Mouse (Mus musculus) spleen, adult 2 months (tissue): ENCODE measurements at regions not wholly inside any gene's neighbourhood (a gene's known extent, or its start where the extent isn't known, plus 50 kb on each side); places are given as distances from the start of the nearest gene placed in this dataset.

ENCODE experiments used
- DNase-seq, 2 experiments: peaks; one replicate each; pipeline versions ENCODE4 v3.0.0 to v3.0.0-alpha.2; 2012 to 2021; ENCODE audit warnings: low spot score in 2 of 2, low read depth in 1 of 2
- H3K27ac ChIP-seq: fragments of 200-500 bp; 2 replicates; pipeline ENCODE4 v1.5.1; 2012; ENCODE audit warnings: low read length, inconsistent platforms; ENCODE audit not compliant: insufficient read depth
- H3K27me3 ChIP-seq: fragments of 200-500 bp; 2 replicates; pipeline ENCODE4 v1.6.1; 2012; ENCODE audit warnings: mild to moderate bottlenecking, moderate library complexity, low read length, inconsistent platforms; ENCODE audit not compliant: control insufficient read depth, insufficient read depth
- H3K36me3 ChIP-seq: fragments of 200-500 bp; 2 replicates; pipeline ENCODE4 v1.6.1; 2012; ENCODE audit warnings: mild to moderate bottlenecking, low read length, inconsistent platforms; ENCODE audit not compliant: control insufficient read depth, insufficient read depth
- H3K4me1 ChIP-seq: fragments of 200-500 bp; 2 replicates; pipeline ENCODE4 v1.6.1; 2011; ENCODE audit warnings: inconsistent platforms; ENCODE audit not compliant: control insufficient read depth, insufficient read depth, insufficient read length
- H3K4me3 ChIP-seq: fragments of 200-500 bp; 2 replicates; pipeline ENCODE4 v1.5.1; 2011; ENCODE audit warnings: mild to moderate bottlenecking, inconsistent platforms; ENCODE audit not compliant: insufficient read depth, insufficient read length; ENCODE audit errors: extremely low read depth
- CTCF ChIP-seq: fragments of 200-500 bp; IDR thresholded peaks from 2 replicates; pipeline ENCODE4 v1.5.1; 2011; ENCODE audit warnings: mild to moderate bottlenecking, inconsistent platforms; ENCODE audit not compliant: insufficient read depth, insufficient read length, insufficient replicate concordance; ENCODE audit errors: extremely low read depth
- POLR2A ChIP-seq: fragments of 200-500 bp; IDR thresholded peaks from 2 replicates; pipeline ENCODE4 v1.6.1; 2011; ENCODE audit warnings: low read depth, low read length, inconsistent platforms
- WGBS: fragments of 180-500 bp; shearing (Covaris S2); methylation state at CpG from one replicate; pipeline ENCODE4 v1.1.7; 2018; 5-methylcytosine and 5-hydroxymethylcytosine counted together

DNA sequence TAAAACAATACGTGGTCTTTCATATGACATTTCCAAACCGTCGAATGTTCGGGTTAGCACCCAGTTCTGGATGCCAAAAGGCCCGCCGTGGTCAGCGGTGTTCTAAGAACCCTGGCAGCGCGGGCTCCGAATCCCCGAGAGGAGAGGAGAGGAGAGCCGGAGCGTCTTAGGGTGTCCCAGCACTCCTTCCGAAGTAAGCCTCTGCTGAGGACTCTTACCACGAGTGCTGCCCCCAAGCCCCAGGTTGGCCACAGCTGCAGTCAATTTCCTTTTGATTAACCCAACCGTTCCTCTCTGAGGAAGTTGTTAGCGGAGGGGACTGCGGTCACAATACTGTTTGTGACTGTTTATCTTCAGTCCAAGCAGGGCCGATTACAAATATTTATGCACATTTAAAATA is 190.1 kb downstream of the Tfap2c start:
- Histone ChIP-seq H3K27me3 (no peaks in the 10 kb centered on the region; the same call in 1 of the 2 replicates), H3K36me3 (no peaks in the 10 kb centered on the region), H3K4me1 (no peaks in the 10 kb centered on the region; the same call in 1 of the 2 replicates), H3K4me3 (no peak overlapping the region), H3K27ac (no peak overlapping the region)
- 3% methylated on average over 19 of the region's 19 CpGs for WGBS
- DNase-seq = no peak
- TF ChIP-seq POLR2A (no peak), CTCF (no peak)

DNA sequence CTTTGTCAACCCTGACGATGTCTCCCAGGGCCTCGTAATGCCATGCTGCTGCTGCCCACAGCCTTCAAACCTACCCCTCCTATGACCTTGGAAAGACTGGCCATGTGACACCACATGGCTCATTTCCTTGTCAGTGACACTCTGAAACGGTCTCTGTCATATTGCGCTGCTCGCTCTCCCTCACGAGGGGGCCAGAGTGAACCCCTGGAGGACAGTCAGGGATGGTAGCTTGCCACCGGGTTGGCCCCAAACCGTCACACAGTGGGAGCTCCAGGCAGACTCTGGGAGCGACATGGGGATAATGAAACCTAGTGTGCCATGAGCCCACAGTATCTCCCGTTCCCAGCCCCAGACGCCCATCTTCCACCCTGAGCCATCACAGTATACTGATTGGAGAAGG is 188.8 kb downstream of the Bmp7 start:
- no peaks in the 10 kb centered on the region for H3K36me3 ChIP-seq
- H3K4me3 ChIP-seq = no peak overlapping the region
- WGBS = 82% methylated on average over 11 of the region's 11 CpGs
- no peak overlapping the region for H3K27ac ChIP-seq
- H3K27me3 ChIP-seq = no peaks in the 10 kb centered on the region
- DNase-seq = no peak
- no peak for TF ChIP-seq POLR2A
- no peak for TF ChIP-seq CTCF
- no peaks in the 10 kb centered on the region for H3K4me1 ChIP-seq

DNA sequence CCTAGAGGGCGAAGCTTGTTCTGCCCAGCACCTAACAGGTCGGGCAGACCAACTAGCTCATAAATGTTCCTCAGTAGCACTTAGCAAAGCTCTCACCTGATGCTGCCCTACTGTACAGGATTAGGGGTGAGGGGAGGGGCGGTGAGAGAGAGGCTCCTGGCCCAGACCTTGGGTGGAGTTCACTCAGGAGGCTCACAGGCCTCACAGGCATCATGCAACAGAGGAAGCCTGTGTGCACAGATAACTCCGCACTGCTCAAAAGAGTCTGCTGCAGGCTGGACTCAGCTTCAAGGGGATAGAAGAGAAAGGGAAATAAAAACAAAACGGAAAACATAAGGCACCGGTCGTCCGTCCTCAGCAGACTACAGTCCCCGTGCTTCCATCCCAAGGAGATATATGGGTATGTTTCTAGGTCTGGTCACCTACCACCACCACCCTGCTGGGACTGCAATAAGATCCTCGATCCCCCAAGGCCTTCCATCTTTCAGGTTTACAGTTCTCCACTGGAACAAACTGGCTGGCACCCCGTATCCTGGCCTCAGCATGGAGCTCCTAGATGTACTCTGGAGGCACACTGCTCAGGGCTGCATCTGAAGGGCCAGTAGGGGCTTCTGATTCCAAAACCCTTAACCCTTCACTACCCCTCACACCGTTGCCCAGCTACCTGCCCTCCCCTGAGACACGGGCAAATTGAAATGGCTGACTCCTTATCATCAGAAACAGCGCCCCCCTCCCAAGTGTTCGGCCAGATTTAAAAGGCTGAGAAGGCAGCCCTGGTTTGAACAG is 184.2 kb downstream of the Bmp7 start:
- Histone ChIP-seq H3K4me3 (no peak overlapping the region), H3K27me3 (no peaks in the 10 kb centered on the region), H3K4me1 (no peaks in the 10 kb centered on the region), H3K36me3 (no peaks in the 10 kb centered on the region), H3K27ac (no peak overlapping the region)
- 50% methylated on average over 15 of the region's 15 CpGs for WGBS
- TF ChIP-seq CTCF (no peak), POLR2A (no peak)
- no peak for DNase-seq

DNA sequence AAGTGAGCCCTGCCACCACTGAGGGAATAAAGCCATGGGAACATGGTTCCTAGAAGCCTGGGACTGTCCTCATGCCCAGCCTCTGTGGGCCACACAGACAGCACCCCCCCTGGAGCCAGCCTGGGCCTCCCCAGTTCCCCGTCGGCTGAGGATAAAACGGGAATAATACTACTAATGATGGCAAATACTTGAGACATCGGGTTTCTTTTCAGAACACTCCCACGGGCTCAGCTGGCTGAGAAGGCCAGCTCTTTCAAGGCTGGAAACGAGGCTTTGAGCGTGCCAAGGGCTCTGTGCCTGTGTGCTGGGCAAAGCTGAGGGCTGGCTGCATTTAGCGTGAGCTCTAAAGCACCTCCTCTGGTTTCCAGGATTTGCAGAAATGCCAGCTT is 183.7 kb downstream of the Bmp7 start:
- TF ChIP-seq CTCF (no peak), POLR2A (no peak)
- H3K27ac ChIP-seq = no peak overlapping the region
- H3K27me3 ChIP-seq = no peaks in the 10 kb centered on the region
- 31% methylated on average over 8 of the region's 8 CpGs for WGBS
- H3K4me1 ChIP-seq = no peaks in the 10 kb centered on the region
- H3K4me3 ChIP-seq = no peak overlapping the region
- no peaks in the 10 kb centered on the region for H3K36me3 ChIP-seq
- no peak for DNase-seq

DNA sequence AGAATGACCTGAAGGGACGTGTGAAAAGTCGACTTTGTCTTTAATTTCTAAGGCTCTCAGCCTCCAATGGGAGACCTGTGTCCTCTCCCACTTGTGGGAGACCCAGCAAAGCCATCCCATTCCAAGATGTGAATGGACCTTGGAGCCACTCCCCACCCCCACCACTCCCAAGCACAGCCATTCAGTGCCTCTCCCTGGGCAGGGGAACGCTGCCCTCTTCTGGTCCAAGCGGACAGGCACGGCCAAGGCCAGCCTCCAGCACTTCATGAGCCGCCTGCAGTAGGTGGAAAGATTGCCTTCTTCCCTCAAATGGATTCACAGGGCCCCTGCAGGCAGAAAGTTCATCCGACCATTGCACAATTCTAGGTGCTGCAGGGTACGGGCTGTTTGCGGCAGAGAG is 181.6 kb downstream of the Bmp7 start:
- no peak overlapping the region for H3K27ac ChIP-seq
- DNase-seq = no peak
- no peak overlapping the region for H3K4me3 ChIP-seq
- H3K36me3 ChIP-seq = no peaks in the 10 kb centered on the region
- WGBS = 15% methylated on average over 9 of the region's 9 CpGs
- H3K4me1 ChIP-seq = no peaks in the 10 kb centered on the region
- no peaks in the 10 kb centered on the region for H3K27me3 ChIP-seq
- no peak for TF ChIP-seq POLR2A
- TF ChIP-seq CTCF = no peak

DNA sequence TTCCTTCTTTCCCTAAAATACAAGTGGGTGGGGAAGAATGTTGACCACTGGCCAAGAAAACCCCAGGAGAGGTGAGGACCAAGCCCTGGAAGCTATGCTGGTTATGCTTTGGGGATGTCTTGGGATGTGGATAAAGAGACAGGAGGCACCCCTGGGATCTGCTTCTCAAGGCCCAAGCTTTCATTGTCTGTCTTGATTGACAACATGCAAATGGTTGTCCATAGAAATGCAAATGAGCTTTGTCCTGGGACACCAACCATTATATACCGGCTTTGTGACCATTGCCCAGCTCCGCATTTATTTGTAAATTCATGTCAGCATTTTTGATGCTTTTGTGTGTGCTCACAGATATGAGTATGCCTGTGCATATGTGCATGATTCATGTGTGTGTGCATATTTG is 174.9 kb downstream of the Bmp7 start:
- Histone ChIP-seq H3K4me1 (no peaks in the 10 kb centered on the region), H3K27me3 (no peaks in the 10 kb centered on the region), H3K4me3 (no peak overlapping the region), H3K36me3 (no peaks in the 10 kb centered on the region), H3K27ac (no peak overlapping the region)
- 88% methylated on average over 2 of the region's 2 CpGs for WGBS
- TF ChIP-seq POLR2A (no peak), CTCF (no peak)
- no peak for DNase-seq

DNA sequence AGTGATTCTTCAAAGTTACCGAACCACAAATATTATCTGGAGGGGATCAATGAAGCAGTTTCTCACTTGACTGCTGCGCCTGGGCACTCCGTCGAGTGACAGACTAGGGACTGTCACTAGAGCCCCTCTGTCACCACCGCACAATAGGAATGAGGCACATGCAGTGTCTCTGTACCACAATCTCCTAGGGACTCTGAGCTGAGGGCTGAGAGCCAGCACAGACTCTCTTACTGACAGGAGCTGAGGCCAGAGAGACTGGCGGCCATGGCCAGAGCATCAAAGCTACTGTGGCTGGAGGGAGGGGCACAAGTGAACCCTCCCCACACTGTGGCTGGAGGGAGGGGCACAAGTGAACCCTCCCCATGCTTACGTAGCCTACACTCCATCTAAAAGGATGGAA is 173.7 kb downstream of the Bmp7 start:
- WGBS = 72% methylated on average over 7 of the region's 7 CpGs
- no peaks in the 10 kb centered on the region for H3K4me1 ChIP-seq
- no peaks in the 10 kb centered on the region for H3K36me3 ChIP-seq
- no peaks in the 10 kb centered on the region for H3K27me3 ChIP-seq
- TF ChIP-seq POLR2A (no peak), CTCF (no peak)
- H3K4me3 ChIP-seq = no peak overlapping the region
- no peak for DNase-seq
- no peak overlapping the region for H3K27ac ChIP-seq
